Mouse (Mus musculus) urinary bladder, adult 2 months (tissue): Measurements from ENCODE around the gene Ankrd40. TPM values are rescaled to one million over a fixed set of nuclear protein-coding genes. Genes with fewer than 3 reads are reported as not detected.

ENCODE experiments used
- DNase-seq: peaks from one replicate; pipeline ENCODE4 v3.0.0; 2022; ENCODE audit warnings: low spot score
- polyA plus RNA-seq: library from polyadenylated mRNA; depleted of rRNA; stranded (reverse); fragments of >200 nt; gene quantifications from 2 replicates; pipeline ENCODE4 v1.2.3, GENCODE M21; 2012; rRNA removed

The Ankrd40 gene
- polyA plus RNA-seq, result 65.6 and 75.4 TPM in 2 replicates

- DNase-seq, result peak; percentile 94
These were observed at the start of gene Ankrd40 for GRCm38 (mm10) chr11:94327693-94328643. TSS of gene Ankrd40 (plus strand) at chr11:94328001.

GRCm38 (mm10) chr11:94281199-94282181, 46.3 kb upstream of the Ankrd40 start, which contains the start of gene Gm21885:
TSS of gene Gm21885 (plus strand) at chr11:94281873.
- DNase-seq, result no peak

GRCm38 (mm10) chr11:94282291-94282690, 45.5 kb upstream of the Ankrd40 start:
- DNase-seq, result no peak

- DNase-seq, result no peak
These were observed 44.2 kb upstream of the Ankrd40 start for GRCm38 (mm10) chr11:94283536-94284099.

GRCm38 (mm10) chr11:94285886-94286574, 41.8 kb upstream of the Ankrd40 start:
- no peak for DNase-seq

- no peak for DNase-seq
These were observed 40.7 kb upstream of the Ankrd40 start for GRCm38 (mm10) chr11:94287105-94287504.

GRCm38 (mm10) chr11:94290062-94290740, 37.6 kb upstream of the Ankrd40 start:
- DNase-seq, result no peak

GRCm38 (mm10) chr11:94294996-94295845, 32.6 kb upstream of the Ankrd40 start:
- DNase-seq, result no peak

GRCm38 (mm10) chr11:94312733-94313132, 15.1 kb upstream of the Ankrd40 start:
- DNase-seq, result no peak

GRCm38 (mm10) chr11:94314098-94314652, 13.6 kb upstream of the Ankrd40 start:
- no peak for DNase-seq

GRCm38 (mm10) chr11:94315308-94315707, 12.5 kb upstream of the Ankrd40 start:
- no peak for DNase-seq

- no peak for DNase-seq
These were observed 11.3 kb upstream of the Ankrd40 start for GRCm38 (mm10) chr11:94316528-94316927.

- no peak for DNase-seq
These were observed 10.8 kb upstream of the Ankrd40 start for GRCm38 (mm10) chr11:94317014-94317413.

GRCm38 (mm10) chr11:94317515-94317914, 10.3 kb upstream of the Ankrd40 start:
- no peak for DNase-seq

- DNase-seq, result no peak
These were observed 9.7 kb upstream of the Ankrd40 start for GRCm38 (mm10) chr11:94318056-94318455.

- DNase-seq, result no peak
These were observed 6.6 kb upstream of the Ankrd40 start for GRCm38 (mm10) chr11:94320969-94321930.

GRCm38 (mm10) chr11:94321931-94322400, 5.8 kb upstream of the Ankrd40 start, which contains the start of gene Luc7l3:
TSS of gene Luc7l3 (minus strand) at chr11:94321988.
- DNase-seq, result peak; percentile 97

- no peak for DNase-seq
These were observed 5.2 kb upstream of the Ankrd40 start for GRCm38 (mm10) chr11:94322636-94323035.
